Mouse (Mus musculus): ENCODE measurements around the gene Foxred1.

- TF ChIP-seq POLR2A (IDR thresholded peaks at IDR 0.05; ENCODE audit: insufficient read depth, low read depth, low read length) (peak; percentile 80), CTCF (IDR thresholded peaks at IDR 0.05) (peak; percentile 46)
Observed at GRCm38 (mm10) chr9:35175251-35176123, 35.4 kb downstream of the Foxred1 start, which contains the start of gene Dcps.
